Mouse (Mus musculus): ENCODE measurements around the gene Ifitm10.
A peak's percentile ranks its signal among the peaks of the same experiment; 100 is the strongest.
"Not testable (repeated sequence)": the region's sequence is repeated elsewhere in the genome, so short reads cannot be mapped to it uniquely, and the experiment has no call there.

The Ifitm10 gene

DNA sequence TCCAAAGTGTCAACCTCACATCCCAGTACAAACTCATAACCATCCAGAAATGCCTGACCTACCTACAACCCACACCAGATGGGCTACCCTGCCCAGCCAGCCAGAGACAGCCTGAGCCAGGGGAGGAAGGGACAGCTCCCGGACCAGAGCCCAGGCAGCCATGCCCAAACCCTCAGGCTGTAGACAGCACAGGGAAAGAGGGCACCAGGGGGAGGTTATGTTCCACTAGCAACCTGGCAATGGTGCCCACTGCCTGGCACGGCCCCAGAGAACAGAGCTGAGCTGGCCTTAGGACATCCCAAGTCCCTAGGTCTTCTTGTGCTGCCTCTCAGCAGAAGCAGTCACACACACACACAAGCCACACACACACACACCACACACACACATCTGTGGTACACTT lies 4.7 kb downstream of the Ifitm10 start:
- DNase-seq (ENCODE audit: low read depth, low spot score): peak; percentile 94

GRCm38 (mm10) chr7:142363107-142363506 lies 10.4 kb downstream of the Ifitm10 start:
- no peak for DNase-seq (ENCODE audit: low read depth, low spot score)

DNA sequence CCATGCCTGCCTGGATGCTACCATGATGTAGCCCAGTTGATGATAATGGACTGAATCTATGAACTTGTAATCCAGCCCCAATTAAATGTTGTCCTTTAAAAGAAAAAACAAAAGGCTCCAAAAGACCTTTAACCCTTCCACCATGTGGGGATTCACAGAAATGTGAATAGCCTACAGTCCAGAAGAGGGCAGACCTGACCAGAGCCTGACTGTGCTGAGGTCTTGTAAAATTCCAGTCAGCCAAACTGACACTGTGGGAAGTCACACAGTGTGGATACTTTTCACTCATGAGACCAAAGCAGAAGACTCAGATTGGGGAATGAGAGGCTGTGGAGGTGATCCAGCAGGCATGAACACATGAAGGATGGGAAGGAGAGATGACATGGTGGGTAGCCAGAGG lies 12.8 kb downstream of the Ifitm10 start:
- peak; percentile 56 for DNase-seq (ENCODE audit: low read depth, low spot score)

DNA sequence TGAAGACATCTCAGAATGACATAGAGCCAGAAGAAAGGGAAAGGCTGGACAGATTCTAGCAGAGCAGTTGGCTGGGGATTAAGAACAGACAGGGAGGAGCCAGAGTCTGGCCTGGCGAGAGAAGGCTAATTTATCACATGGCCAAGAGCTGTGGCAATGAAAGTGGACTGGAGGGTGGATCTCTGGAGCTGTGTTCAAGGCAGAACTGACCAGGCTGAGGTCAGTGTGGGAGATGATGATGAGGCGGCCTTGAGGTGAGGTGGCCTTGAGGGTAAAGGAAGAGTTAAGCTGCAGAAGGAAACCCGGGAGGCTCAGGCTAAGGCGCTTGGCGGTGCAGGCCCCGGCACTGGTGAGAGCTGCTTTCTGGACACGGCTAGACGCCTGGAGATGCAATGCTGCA lies 14.4 kb downstream of the Ifitm10 start:
- DNase-seq (ENCODE audit: low read depth, low spot score): no peak

DNA sequence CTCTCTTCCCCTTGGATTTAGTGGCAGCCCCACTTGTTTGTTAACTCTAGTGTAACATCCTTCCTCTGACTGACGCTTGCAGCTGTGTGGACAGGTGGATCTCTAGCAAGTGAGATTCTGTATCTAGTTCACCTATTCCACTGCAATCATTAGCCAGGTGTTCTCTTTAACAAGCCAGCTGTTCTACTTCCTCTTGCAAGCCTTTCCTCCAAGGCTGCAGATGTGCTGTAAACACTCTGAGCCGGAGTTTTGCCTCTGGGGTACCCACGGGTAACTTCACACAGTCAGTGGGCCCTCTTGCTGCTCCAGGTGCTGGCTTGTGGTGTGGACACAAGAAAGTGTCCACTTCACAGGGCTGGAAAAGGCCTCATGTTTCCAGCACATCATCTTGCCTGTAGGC lies 16.0 kb downstream of the Ifitm10 start:
- no peak for DNase-seq (ENCODE audit: low read depth, low spot score)

DNA sequence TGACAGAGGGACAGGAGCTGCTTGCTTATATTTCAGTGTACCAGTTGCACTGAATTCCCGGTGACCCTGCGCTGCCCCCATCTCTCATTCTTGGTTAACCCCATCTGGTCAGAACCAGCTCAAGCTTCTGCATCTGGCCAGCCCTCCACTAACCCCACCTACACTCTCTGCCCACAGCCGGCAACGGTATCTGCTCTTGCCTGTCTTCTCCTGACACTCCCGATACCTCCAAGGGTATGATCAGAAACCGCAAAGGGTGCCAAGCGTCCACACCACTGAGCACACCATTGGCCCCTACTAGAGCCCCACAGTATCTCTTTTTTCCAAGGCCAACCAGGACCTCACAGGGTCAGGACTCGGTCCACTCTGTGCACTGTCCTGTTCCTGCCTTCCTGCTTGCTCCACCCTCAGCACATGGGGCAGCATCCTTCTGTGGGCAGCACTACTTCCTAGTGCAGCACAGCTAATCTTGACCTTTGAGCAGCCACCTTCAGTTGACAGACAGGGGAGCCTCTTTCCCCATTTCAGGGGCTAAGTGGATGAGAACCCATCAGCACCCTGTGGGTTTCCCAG lies 18.8 kb downstream of the Ifitm10 start:
- no peak for DNase-seq (ENCODE audit: low read depth, low spot score)

- DNase-seq (ENCODE audit: low read depth, low spot score): no peak
Observed at GRCm38 (mm10) chr7:142353854-142354253, 19.7 kb downstream of the Ifitm10 start.

- DNase-seq (ENCODE audit: low read depth, low spot score): no peak
Observed at GRCm38 (mm10) chr7:142351569-142351968, 22.0 kb downstream of the Ifitm10 start.

DNA sequence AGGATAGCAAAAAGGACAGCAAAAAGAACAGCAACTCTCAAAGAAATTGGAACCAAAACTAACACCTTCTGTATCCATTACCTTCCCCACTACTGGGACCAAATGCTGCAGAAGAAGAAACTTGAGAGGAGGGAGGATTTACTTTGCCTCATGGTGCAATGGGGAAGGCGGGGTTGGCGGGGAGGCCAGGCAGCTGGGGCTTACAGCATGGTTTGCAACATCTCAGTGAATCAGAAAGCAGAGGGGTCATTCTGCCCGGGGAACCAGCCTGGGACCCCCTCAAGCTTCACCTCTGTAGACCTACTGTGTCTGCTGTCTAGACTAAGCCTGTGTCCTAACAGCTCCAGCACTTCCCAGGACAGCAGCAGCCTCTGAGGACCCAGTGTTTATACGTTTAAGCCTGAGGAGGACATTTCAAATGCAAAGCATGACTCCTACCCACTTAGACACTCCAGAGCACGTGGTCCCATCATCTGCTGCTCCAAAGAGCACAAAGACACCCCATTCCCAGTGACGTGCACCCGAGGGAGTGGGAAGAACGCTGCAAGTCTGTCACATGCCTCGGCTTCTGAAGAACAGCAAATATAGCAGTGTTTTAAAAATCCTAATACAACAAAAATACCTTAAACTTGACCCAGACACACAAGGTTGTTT lies 24.1 kb downstream of the Ifitm10 start:
- DNase-seq (ENCODE audit: low read depth, low spot score): peak; percentile 90

DNA sequence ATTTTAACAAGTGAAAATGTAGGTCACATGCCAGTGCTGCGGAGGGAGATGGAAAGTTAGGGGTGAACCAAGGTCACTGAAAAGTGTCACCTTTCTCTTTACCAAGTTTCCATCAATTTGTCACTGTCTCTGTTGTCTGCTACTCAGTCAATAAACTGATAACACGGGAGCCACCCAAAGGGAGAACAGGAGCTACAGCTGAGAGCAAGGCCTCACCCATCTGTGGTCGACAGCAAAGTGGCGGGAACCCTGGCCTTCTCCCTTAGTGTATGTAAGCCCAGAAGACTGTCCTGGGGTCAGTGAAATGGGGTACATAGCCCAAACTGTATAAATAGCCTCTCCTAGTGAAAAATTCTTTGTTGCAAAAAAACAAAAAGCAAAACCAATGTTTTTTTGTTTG lies 26.0 kb downstream of the Ifitm10 start:
- no peak for DNase-seq (ENCODE audit: low read depth, low spot score)

DNA sequence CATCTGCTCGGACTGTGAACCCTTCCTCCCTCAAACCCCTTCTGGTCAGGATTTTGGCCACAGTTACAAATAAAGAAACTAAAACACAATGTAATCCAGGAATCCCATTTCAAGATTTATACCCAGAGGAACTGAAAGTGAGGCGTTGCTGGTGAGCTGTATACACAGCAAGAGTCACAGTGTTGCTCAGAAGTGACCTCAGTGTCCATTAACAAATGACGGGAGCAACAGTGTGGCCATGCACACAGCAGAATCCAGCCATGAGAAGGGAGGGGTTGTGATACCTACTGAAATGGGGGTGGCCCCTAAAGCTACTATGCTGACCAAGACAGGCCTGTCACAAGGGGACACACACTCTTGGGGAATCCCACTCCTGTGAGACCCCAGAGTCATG lies 31.3 kb downstream of the Ifitm10 start:
- no peak for DNase-seq (ENCODE audit: low read depth, low spot score)

GRCm38 (mm10) chr7:142341564-142342246 lies 31.8 kb downstream of the Ifitm10 start:
- DNase-seq (ENCODE audit: low read depth, low spot score): no peak

- peak; percentile 41 for DNase-seq (ENCODE audit: low read depth, low spot score)
Observed at GRCm38 (mm10) chr7:142340269-142340970, 33.1 kb downstream of the Ifitm10 start.

GRCm38 (mm10) chr7:142335151-142335550 lies 38.4 kb downstream of the Ifitm10 start:
- peak; percentile 95 for DNase-seq (ENCODE audit: low read depth, low spot score)

DNA sequence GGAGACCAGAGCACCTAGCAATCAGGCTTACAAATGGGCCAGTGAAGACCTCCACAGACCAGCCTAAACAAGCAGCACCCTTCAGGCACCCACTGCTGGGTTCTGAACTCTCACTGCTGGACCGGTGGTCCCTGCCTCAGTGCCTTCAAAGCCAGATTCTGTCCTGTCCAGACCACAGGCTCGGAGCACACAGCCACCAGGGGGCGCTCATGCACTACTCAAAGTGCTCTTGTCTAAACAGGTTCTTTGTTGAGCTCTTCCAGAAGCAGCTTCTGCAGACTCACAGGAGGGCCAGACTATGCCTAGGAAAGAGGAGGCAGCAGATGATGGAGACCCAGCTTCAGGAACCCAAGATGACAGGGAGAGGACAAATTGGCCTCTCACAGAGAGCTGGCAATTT lies 39.3 kb downstream of the Ifitm10 start:
- DNase-seq (ENCODE audit: low read depth, low spot score): peak; percentile 95

DNA sequence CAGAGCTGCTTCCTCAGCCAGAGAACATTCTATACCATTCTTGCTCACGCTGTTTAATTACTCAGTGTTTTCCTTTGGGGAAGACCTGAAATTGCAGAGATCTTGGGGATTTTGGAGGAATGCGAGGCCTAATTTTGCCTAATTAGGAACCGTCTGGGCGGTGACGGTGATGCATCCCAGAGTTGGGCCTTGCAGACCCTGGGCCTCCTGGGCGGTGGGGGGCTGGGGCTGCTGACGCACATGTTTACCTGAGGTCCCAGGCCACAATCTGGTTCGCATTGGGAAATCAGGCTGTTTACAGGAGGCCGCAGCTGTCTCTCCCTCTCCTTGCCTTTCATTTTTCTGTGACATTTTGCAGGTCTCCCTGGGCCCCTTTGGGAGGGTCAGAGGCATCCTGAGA lies 40.8 kb downstream of the Ifitm10 start:
- DNase-seq (ENCODE audit: low read depth, low spot score): not testable (repeated sequence)

DNA sequence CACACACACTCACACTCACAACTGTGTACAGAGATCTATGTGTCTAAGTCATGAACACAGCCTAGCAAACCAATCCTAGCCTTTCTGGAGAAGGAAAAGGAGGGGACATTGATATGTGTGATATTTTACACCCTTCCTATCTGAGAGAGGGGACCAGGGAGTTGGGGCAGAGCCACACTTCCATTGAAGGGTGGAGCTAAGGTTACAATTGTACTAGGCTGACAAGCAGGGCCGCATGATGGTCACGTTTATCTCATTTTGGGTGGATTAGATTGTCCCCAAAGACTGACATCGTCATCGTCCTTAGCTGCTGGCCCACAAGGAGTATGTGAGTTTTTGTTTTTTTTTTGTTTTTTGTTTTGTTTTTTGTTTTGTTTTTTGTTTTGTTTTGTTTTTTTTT lies 42.3 kb downstream of the Ifitm10 start:
- no peak for DNase-seq (ENCODE audit: low read depth, low spot score)

- DNase-seq (ENCODE audit: low read depth, low spot score): no peak
Observed at GRCm38 (mm10) chr7:142330271-142330724, 43.3 kb downstream of the Ifitm10 start.

DNA sequence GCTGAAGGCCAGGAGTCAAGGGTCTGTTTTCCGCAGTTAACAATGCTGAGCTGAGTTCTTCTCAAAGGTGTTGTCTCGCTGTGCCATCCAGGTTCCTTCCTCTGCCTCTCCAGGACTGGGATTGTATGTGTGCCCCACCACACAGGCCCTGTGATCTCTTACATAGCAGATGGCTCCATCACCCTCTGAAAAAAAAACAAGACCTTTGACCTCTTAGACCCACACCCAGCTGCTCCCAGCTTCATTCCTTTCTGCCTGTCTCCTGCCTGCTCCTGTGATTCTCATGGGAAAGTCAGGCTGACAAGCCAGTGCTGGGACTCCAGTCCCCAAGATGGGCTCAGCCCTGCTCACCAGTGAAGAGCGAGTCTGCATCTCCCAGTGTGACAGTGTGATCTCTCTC lies 45.0 kb downstream of the Ifitm10 start:
- DNase-seq (ENCODE audit: low read depth, low spot score): no peak

GRCm38 (mm10) chr7:142326714-142327445 lies 46.7 kb downstream of the Ifitm10 start:
- DNase-seq (ENCODE audit: low read depth, low spot score): no peak

- peak; percentile 31 for DNase-seq (ENCODE audit: low read depth, low spot score)
Observed at GRCm38 (mm10) chr7:142323396-142324117, 50.0 kb downstream of the Ifitm10 start.

All from brain, adult 2 months (tissue).